8 mouse cellular contexts compared by ENCODE assay signal in the genomic region with DNA sequence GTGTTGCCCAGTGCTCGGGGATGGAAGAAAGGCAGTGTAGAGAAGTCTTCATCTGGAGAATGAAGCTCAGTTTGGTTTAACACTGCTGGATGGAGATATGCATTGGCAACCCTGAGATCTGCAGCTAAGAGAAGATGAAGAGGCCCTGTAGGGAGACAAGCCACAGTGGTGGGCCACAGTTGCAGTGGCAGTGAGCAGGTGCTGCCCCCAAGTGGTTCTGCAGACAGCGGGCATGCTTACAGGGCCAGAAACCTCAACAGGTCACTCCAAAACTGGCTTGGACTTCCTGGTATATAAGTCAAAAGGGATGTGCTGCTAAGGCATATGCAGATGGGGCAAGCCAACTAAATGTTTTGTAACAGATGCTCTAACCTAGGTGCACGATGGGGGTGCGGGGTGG. TPM values are rescaled to one million over a fixed set of nuclear protein-coding genes. Genes with fewer than 3 reads are reported as not detected.
DNase-seq lines count a peak whose midpoint lies in the region; ATAC-seq and TF ChIP-seq lines count a peak whose summit lies in the region.

No protein-coding gene starts in this region.

- intact Hi-C loops in heart, postnatal 14 days (cut with DNase I) = loop anchor here (2.0 kb wide), 1 partner anchor 588 kb away; no protein-coding TSS in a partner anchor

- peak; percentile 88 for TF ChIP-seq RAD21 in CH12.LX (IDR thresholded peaks at IDR 0.05; ENCODE audit: low read depth, low read length)

- no peak for TF ChIP-seq EP300 in CH12.LX (IDR thresholded peaks at IDR 0.05; ENCODE audit: low read length)

- WGBS in embryonic facial prominence, embryonic 11.5 days = 50% methylated on average over 4 of the region's 4 CpGs
- 52% methylated on average over 4 of the region's 4 CpGs for WGBS in midbrain, embryonic 11.5 days

- DNase-seq in CH12.LX (ENCODE audit: extremely low read depth) (peak; percentile 55), ZHBTc4 (ENCODE audit: low read depth, low spot score) (peak; percentile 70)
- peak; percentile 55 for DNase-seq in embryonic facial prominence, embryonic 11.5 days (ENCODE audit: low spot score)
- peak; percentile 71 to 77 for DNase-seq in heart, postnatal 14 days
- peak; percentile 78 for DNase-seq in kidney, postnatal 14 days
- no peak for DNase-seq in midbrain, embryonic 11.5 days (ENCODE audit: low spot score, missing footprints)
- DNase-seq in spleen, adult 18-20 months = peak; percentile 44 to 59

- H3K79me2 ChIP-seq in CH12.LX (replicated peaks; ENCODE audit: control insufficient read depth, extremely low read depth, insufficient read depth, poor library complexity, severe bottlenecking) = no peaks in the 10 kb centered on the region

- dilution Hi-C loops in CH12.LX (cut with MboI; ENCODE audit: extremely low pct_ligation_motif_present, extremely low pct_unique_long_range_greater_than_20kb, low sequenced_read_pairs) = no loop called here

- no peak overlapping the region for H3K27ac ChIP-seq in CH12.LX (ENCODE audit: insufficient read depth, low read depth)
- no peak overlapping the region for H3K27ac ChIP-seq in embryonic facial prominence, embryonic 11.5 days (replicated peaks; ENCODE audit: low read depth, low read length)
- no peak overlapping the region for H3K27ac ChIP-seq in midbrain, embryonic 11.5 days (ENCODE audit: low read depth, low read length)

- ATAC-seq in embryonic facial prominence, embryonic 11.5 days (replicated peaks; ENCODE audit: insufficient number of reproducible peaks, low FRiP score, low TSS enrichment, low read depth) = 0 out of 2 replicates have a peak, but pooled peaks have one; percentile 39
- peak; percentile 78 for ATAC-seq in midbrain, embryonic 11.5 days (ENCODE audit: low FRiP score)
- no peak for ATAC-seq in activated CD4-positive, CD25-positive, alpha-beta regulatory T cell, adult 4 months

- H3K27me3 ChIP-seq in CH12.LX (replicated peaks) = no peaks in the 10 kb centered on the region
- H3K27me3 ChIP-seq in embryonic facial prominence, embryonic 11.5 days (ENCODE audit: control insufficient read depth, insufficient read depth, low read length) = no peaks in the 10 kb centered on the region
- H3K27me3 ChIP-seq in midbrain, embryonic 11.5 days (ENCODE audit: control insufficient read depth, insufficient read depth, low read length) = no peaks in the 10 kb centered on the region

- no peak overlapping the region for H3K4me3 ChIP-seq in CH12.LX (replicated peaks in 1 of 3; ENCODE audit: low read depth in 2 of 3, low read length in 2 of 3, poor library complexity in 1 of 3)
- no peak overlapping the region for H3K4me3 ChIP-seq in embryonic facial prominence, embryonic 11.5 days (ENCODE audit: low read depth, low read length)
- H3K4me3 ChIP-seq in midbrain, embryonic 11.5 days (ENCODE audit: low read depth, low read length) = no peak overlapping the region

- no peak overlapping the region for H3K9ac ChIP-seq in CH12.LX (ENCODE audit: insufficient read depth, low read depth)
- H3K9ac ChIP-seq in embryonic facial prominence, embryonic 11.5 days (replicated peaks; ENCODE audit: low read length) = no peak overlapping the region
- H3K9ac ChIP-seq in midbrain, embryonic 11.5 days (ENCODE audit: low read length) = no peak overlapping the region

- in situ Hi-C loops in CH12.LX (cut with MboI; ENCODE audit: low pct_ligation_motif_present, low pct_unique_long_range_greater_than_20kb, low sequenced_read_pairs) = no loop called here

- H3K4me1 ChIP-seq in CH12.LX (ENCODE audit: control insufficient read depth in 1 of 2, insufficient read depth in 2 of 2) = no peaks in the 10 kb centered on the region
- no peaks in the 10 kb centered on the region for H3K4me1 ChIP-seq in embryonic facial prominence, embryonic 11.5 days (ENCODE audit: control insufficient read depth, insufficient read depth, low read length)
- H3K4me1 ChIP-seq in midbrain, embryonic 11.5 days (ENCODE audit: control insufficient read depth, insufficient read depth, low read length) = no peaks in the 10 kb centered on the region

- no peak for TF ChIP-seq POLR2A in CH12.LX (IDR thresholded peaks at IDR 0.05; ENCODE audit: low read depth, low read length)

- H3K9me3 ChIP-seq in CH12.LX (replicated peaks; ENCODE audit: low read length) = no peaks in the 10 kb centered on the region
- H3K9me3 ChIP-seq in embryonic facial prominence, embryonic 11.5 days (replicated peaks; ENCODE audit: control insufficient read depth, low read length) = no peaks in the 10 kb centered on the region
- H3K9me3 ChIP-seq in midbrain, embryonic 11.5 days (ENCODE audit: control insufficient read depth, low read length) = no peaks in the 10 kb centered on the region

- H3K36me3 ChIP-seq in CH12.LX (replicated peaks in 1 of 2; ENCODE audit: control insufficient read depth in 1 of 2, insufficient read depth in 1 of 2, low read length in 1 of 2) = no peaks in the 10 kb centered on the region
- no peaks in the 10 kb centered on the region for H3K36me3 ChIP-seq in embryonic facial prominence, embryonic 11.5 days (replicated peaks; ENCODE audit: control insufficient read depth, insufficient read depth, low read depth, low read length)
- H3K36me3 ChIP-seq in midbrain, embryonic 11.5 days (ENCODE audit: control insufficient read depth, insufficient read depth, low read length) = no peaks in the 10 kb centered on the region

- no peak overlapping the region for H3K4me2 ChIP-seq in CH12.LX (ENCODE audit: insufficient read depth, low read depth, poor library complexity, severe bottlenecking)
- no peak overlapping the region for H3K4me2 ChIP-seq in embryonic facial prominence, embryonic 11.5 days (ENCODE audit: low read depth, low read length)
- H3K4me2 ChIP-seq in midbrain, embryonic 11.5 days = no peak overlapping the region

- TF ChIP-seq CTCF in CH12.LX (conservative IDR thresholded peaks at IDR 0.05 in 1 of 2, IDR thresholded peaks at IDR 0.05 in 1 of 2; ENCODE audit: low read depth in 2 of 2, low read length in 2 of 2) = peak; percentile 53 to 82

TF ChIP-seq in CH12.LX, 34 proteins besides CTCF, POLR2A, EP300 and RAD21:
- TF ChIP-seq TBP (conservative IDR thresholded peaks at IDR 0.05; ENCODE audit: low read depth, low read length) (no peak), MAFK (IDR thresholded peaks at IDR 0.05; ENCODE audit: insufficient replicate concordance, low read length) (no peak), BHLHE40 (IDR thresholded peaks at IDR 0.05; ENCODE audit: low read depth, low read length) (no peak), ZMIZ1 (IDR thresholded peaks at IDR 0.05; ENCODE audit: low read depth, low read length) (no peak), ZC3H11A (IDR thresholded peaks at IDR 0.05; ENCODE audit: low read depth, low read length) (peak; percentile 50), GABPA (IDR thresholded peaks at IDR 0.05; ENCODE audit: insufficient replicate concordance, low read depth, low read length) (no peak), ELF1 (IDR thresholded peaks at IDR 0.05; ENCODE audit: low read depth, low read length) (peak; percentile 37; the same call in 1 of the 2 replicates), PAX5 (IDR thresholded peaks at IDR 0.05; ENCODE audit: low read length) (no peak), TCF12 (IDR thresholded peaks at IDR 0.05; ENCODE audit: low read depth, low read length) (no peak), SMC3 (IDR thresholded peaks at IDR 0.05; ENCODE audit: low read depth, low read length) (peak; percentile 84), MAX (IDR thresholded peaks at IDR 0.05; ENCODE audit: low read length) (peak; percentile 45; the same call in 1 of the 2 replicates)

RNA-seq across cellular contexts. Expression of a gene that starts 30.3 kb away (rescaled TPM):
- total RNA-seq in CH12.LX (2012; rRNA removed) (0.68 and 1.6 TPM in 2 replicates), CH12.LX (2014; rRNA removed) (1.5 TPM in 1 of 2 replicates, not detected in the other)
- polyA plus RNA-seq in CH12.LX (2012; ENCODE audit: insufficient read length, low read depth) = 0.46 TPM in 1 of 2 replicates, not detected in the other
- not detected in 2 replicates for polyA plus RNA-seq in embryonic facial prominence, embryonic 11.5 days (2014; fragmentation: Nextera tagmentation; extraction: Ambion mirVana)
- total RNA-seq in heart, postnatal 14 days (2021) = not detected
- polyA plus RNA-seq in midbrain, embryonic 11.5 days (2014; fragmentation: Nextera tagmentation; extraction: Ambion mirVana) = not detected in 2 replicates
- 10 to 100 TPM in 1 of 2 experiments, 1 to 10 TPM in 1; 4.3 to 14.9 TPM for polyA plus RNA-seq in activated CD4-positive, CD25-positive, alpha-beta regulatory T cell, adult 4 months (2017; shearing (Covaris generic))
